Mouse (Mus musculus) frontal cortex, adult (tissue): ENCODE measurements around the gene Ccdc73.
A peak's percentile ranks its signal among the peaks of the same experiment; 100 is the strongest.

Experiments used
- ATAC-seq: cut with Nextera tagmentation; 2 replicates; pipeline ENCODE4 v1.9.2; 2017; ENCODE audit warnings: mild to moderate bottlenecking, moderate library complexity, mixed read lengths; ENCODE audit not compliant: low TSS enrichment

Gene Ccdc73

GRCm38 (mm10) chr2:105026950-105027695 lies 159.5 kb downstream of the Ccdc73 start:
- no peak for ATAC-seq

DNA sequence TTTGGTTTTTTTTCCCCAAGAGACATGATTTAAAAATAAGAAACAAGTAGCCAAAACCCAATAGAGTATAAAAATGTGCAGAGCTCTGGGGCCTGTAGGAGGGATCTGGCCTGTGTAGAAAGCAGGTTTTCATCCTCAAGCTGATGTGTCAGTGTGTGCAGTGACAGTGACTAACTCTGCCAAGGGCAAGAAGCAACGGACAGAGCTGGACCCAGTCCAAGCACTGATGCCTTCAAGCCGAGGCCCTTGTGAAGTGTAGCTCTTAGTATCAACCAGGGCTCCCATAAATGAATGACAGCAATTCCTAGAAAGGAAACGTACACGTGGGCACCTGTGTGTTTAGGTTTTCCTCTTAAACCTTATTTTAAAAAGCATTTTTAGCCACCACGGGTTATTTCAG lies 161.2 kb downstream of the Ccdc73 start:
- ATAC-seq, result no peak

DNA sequence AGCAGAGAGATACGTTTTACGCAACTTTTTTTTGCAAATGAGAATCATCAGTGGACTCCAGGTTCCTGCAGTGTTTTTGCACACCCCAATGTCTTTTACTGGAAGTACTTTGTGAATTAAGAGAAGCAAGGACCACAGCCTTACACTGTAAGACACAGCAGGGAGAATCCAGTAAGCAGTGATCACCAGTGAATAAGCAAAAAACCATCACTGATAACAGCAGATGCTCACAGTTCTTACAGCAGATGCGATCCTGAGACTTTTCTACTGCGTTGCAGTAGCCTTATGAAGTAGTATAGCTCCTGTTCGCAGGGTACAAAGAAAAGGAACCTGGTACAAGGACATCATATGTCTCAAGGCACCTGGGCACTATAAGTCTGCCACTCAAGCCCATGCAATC lies 162.9 kb downstream of the Ccdc73 start:
- no peak for ATAC-seq

DNA sequence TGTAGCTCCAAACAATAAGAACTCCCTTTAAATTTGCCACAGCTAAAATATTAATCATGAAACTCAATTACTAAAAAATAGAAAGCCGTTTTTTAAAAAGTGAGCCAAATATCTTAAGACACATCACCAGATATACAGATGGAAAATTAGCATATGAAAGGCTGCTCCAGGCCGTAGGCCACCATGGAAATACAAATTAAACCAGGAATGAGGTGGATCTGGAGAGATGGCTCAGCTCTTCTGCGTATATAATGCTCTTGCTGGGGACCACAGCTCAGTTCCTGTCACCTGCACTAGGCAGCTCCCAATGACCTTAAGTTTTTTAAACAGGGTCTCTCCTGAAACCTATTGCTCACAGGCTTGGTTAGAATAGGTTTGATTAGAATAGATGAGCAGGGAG lies 166.5 kb downstream of the Ccdc73 start:
- no peak for ATAC-seq

DNA sequence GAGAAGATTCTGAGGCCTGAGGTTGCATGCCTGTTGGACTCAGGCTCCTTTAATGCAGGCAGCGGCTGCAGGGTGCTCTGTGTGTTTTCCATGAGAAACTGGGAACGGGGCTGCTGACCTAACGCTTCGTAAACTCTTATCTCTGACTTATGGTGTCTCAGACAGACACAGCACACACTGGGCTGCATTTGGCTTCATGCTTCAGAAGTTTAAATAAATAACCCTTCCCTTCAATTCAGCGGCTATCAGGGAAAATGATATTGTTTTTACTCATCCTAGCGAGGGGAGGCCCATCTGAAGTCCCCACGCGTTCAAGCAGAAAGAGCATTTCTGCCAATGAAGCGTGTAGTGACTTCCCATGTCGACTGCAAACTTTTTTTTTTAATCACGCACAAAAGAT lies 168.4 kb downstream of the Ccdc73 start:
- no peak for ATAC-seq

DNA sequence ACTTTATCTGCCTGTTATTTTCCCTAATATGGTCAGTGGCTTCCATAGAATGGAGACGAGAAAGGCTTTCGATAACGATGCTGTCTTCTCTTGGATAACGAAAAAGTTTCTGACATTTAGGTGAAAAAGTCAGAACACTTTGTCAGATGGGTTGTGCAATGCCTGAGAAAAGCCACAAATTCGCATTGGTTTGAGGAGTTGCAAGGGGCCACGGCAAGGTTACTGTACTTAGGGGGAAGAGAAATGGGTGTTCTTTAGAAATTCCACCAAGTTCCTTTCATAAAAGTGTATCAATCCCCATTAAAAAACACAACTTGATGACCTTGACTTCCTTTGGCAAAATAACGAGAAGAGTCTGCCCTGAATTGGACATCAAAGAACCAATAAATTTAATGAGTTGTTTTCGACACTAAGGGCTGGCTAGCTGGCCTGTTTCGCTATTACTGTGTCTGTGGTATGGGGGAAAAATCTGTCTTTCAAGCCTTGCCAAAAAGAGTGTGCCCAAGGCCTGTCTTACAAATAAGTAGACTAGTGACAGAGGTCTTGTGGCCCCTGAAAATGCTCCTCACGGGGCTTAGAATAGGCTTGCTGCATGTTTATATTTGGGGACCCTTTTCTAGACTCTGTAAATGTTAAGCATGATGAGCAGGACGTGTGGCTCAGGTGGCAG lies 168.9 kb downstream of the Ccdc73 start:
- no peak for ATAC-seq

GRCm38 (mm10) chr2:105037956-105038569 lies 170.5 kb downstream of the Ccdc73 start:
- no peak for ATAC-seq

- no peak for ATAC-seq
Measured at GRCm38 (mm10) chr2:105038879-105039278, 171.3 kb downstream of the Ccdc73 start.

GRCm38 (mm10) chr2:105040859-105041258 lies 173.3 kb downstream of the Ccdc73 start:
- no peak for ATAC-seq

GRCm38 (mm10) chr2:105043152-105043551 lies 175.5 kb downstream of the Ccdc73 start:
- no peak for ATAC-seq

DNA sequence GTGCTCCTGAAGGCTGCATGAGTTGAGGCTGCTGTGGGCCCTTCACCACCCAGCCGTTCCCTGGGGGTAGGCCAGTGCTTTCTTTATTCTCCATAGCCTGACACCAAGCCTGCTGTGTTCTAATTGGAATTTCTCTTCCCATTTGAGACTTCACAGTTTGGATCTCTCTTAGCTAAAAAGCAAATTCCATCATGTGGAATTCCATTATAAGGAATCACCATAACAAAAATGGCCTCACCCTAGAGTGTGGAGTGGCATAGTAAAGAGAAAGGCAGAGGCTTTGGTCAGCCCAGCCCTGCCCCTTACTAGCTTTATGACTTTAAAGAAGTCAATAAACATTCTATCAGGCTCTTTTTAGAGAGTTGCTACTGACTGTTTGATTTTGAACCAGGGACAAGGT lies 180.7 kb downstream of the Ccdc73 start:
- ATAC-seq, result no peak

DNA sequence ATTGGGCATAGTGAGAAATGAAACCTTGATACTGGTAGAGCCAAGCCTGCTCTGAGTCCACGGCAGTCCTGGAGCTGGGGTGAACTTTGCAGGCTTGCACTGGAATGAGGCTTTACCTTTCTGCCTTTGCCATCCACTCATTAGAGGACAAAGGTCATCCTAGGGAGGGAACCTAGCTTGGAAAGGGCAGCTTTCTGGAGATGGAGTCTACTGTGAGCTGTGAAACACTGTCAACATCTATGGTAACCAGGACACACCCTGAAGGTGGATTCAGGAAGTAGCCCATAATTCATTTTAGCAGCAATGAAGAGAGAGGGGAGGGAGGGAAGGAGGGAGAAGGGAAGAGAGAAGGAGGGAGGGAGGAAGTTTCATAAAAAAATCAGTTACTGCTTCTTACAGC lies 187.9 kb downstream of the Ccdc73 start:
- no peak for ATAC-seq

DNA sequence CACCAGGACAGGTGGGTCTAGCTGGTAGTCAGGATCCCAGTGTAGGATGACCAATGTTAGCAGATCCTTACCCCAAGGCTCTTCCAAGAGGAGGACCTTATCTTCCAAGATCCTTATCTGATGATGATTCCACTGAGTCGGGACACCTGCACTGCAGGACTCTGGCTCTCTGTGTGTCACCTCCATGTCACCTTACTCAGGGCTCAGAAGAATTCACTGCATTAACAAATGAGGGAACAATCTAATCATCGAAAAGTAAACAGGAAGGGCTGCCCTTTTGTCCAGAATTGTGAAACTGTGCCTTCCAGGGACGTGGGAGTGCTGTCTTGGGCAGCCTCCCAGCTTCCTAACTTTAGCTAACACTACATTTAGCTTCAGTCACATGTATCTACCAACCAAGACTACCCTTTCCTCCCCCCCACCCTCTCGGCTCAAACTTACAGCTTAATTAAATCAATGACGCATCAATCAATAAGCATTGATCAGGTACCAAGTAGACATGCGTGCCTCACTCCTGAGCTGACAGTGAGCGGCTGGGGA lies 191.0 kb downstream of the Ccdc73 start:
- ATAC-seq, result peak; percentile 85

- no peak for ATAC-seq
Measured at GRCm38 (mm10) chr2:105062741-105063372, 195.3 kb downstream of the Ccdc73 start.
